Mouse (Mus musculus) embryonic fibroblast, embryonic 13.5 days (primary cell): ENCODE measurements around the gene Hoxa4.

Experiments
- CTCF ChIP-seq: IDR thresholded peaks from 2 replicates; pipeline ENCODE4 v1.5.1; 2011; ENCODE audit warnings: mild to moderate bottlenecking, control low read depth, low read length, moderate library complexity, borderline replicate concordance; ENCODE audit not compliant: insufficient read depth
- POLR2A ChIP-seq: IDR thresholded peaks from 2 replicates; pipeline ENCODE4 v1.6.1; 2011; ENCODE audit warnings: low read depth, mild to moderate bottlenecking, control low read depth, low read length, moderate library complexity

DNA sequence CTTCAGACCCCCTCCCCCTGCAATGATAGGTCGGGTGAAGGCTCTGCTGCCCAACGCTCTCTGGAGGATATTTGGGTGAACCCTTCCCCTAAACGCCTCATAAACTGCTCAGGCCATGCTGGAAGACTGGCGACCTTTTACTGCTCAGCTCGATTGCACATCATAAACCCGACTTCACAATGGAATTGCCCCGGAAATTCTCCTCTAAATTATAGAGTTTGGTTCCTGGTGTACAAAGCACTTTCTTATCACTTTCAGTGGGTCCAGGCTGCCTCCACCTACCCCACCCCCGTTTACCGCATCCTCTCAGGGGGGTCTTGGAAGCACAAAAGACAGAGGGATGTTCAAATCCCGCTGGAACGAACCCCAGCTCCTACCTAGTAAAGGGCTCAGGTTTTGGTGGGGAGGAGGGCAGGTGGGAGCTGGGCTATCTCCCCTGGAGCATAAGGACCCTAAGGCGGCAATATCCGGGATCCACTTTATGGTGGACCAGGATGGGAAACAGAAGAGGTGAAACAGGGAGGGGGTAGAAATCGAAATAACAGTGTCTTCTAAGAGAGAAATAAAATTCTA is 27.2 kb upstream of the Hoxa4 start:
- TF ChIP-seq POLR2A = no peak
- no peak for TF ChIP-seq CTCF
